Mouse (Mus musculus): ENCODE measurements at regions not wholly inside any gene's neighbourhood (a gene's known extent, or its start where the extent isn't known, plus 50 kb on each side); places are given as distances from the start of the nearest gene placed in this dataset.
A peak's percentile ranks its signal among the peaks of the same experiment; 100 is the strongest.

- WGBS, result 88% methylated on average over 11 of the region's 11 CpGs
Observed at GRCm38 (mm10) chr3:118046536-118046935, 177.8 kb upstream of the Snx7 start.

GRCm38 (mm10) chr3:118036501-118036900 is 167.8 kb upstream of the Snx7 start:
- no peak overlapping the region for H3K27ac ChIP-seq
- no peaks in the 10 kb centered on the region for H3K36me3 ChIP-seq
- H3K27me3 ChIP-seq (ENCODE audit: insufficient read depth, poor library complexity, severe bottlenecking), result no peaks in the 10 kb centered on the region
- H3K4me1 ChIP-seq, result no peaks in the 10 kb centered on the region
- no peak overlapping the region for H3K4me3 ChIP-seq
- H3K9me3 ChIP-seq, result no peaks in the 10 kb centered on the region
- no peak for DNase-seq (ENCODE audit: low spot score)
- 84% methylated on average over 7 of the region's 7 CpGs for WGBS

More at GRCm38 (mm10) chr3:118046536-118046935, 177.8 kb upstream of the Snx7 start:
- DNase-seq (ENCODE audit: low spot score), result no peak
- no peaks in the 10 kb centered on the region for H3K27me3 ChIP-seq (ENCODE audit: insufficient read depth, poor library complexity, severe bottlenecking)
- H3K27ac ChIP-seq, result no peak overlapping the region
- H3K4me3 ChIP-seq, result no peak overlapping the region
- H3K36me3 ChIP-seq, result no peaks in the 10 kb centered on the region
- no peaks in the 10 kb centered on the region for H3K9me3 ChIP-seq
- no peaks in the 10 kb centered on the region for H3K4me1 ChIP-seq

GRCm38 (mm10) chr3:117995401-117995800 is 126.7 kb upstream of the Snx7 start:
- Histone ChIP-seq H3K9me3 (no peaks in the 10 kb centered on the region), H3K27me3 (ENCODE audit: insufficient read depth, poor library complexity, severe bottlenecking) (no peaks in the 10 kb centered on the region)
- no peak for DNase-seq (ENCODE audit: low spot score)

GRCm38 (mm10) chr3:117994110-117994509 is 125.4 kb upstream of the Snx7 start:
- no peak overlapping the region for H3K4me3 ChIP-seq
- H3K27ac ChIP-seq, result no peak overlapping the region
- DNase-seq (ENCODE audit: low spot score), result no peak
- H3K27me3 ChIP-seq (ENCODE audit: insufficient read depth, poor library complexity, severe bottlenecking), result no peaks in the 10 kb centered on the region
- no peaks in the 10 kb centered on the region for H3K9me3 ChIP-seq
- H3K36me3 ChIP-seq, result no peaks in the 10 kb centered on the region
- peaks cover 2% of the 10 kb centered on the region; the same call in 1 of the 2 replicates for H3K4me1 ChIP-seq
- 70% methylated on average over 3 of the region's 3 CpGs for WGBS

More at GRCm38 (mm10) chr3:117995401-117995800, 126.7 kb upstream of the Snx7 start:
- H3K4me1 ChIP-seq, result no peaks in the 10 kb centered on the region
- no peak overlapping the region for H3K4me3 ChIP-seq
- no peak overlapping the region for H3K27ac ChIP-seq
- H3K36me3 ChIP-seq, result no peaks in the 10 kb centered on the region
- WGBS, result 75% methylated on average over 4 of the region's 4 CpGs

- H3K36me3 ChIP-seq, result no peaks in the 10 kb centered on the region
- peaks cover 12% of the 10 kb centered on the region for H3K4me1 ChIP-seq
- H3K27ac ChIP-seq, result no peak overlapping the region
- H3K4me3 ChIP-seq, result no peak overlapping the region
- WGBS, result 91% methylated on average over 2 of the region's 2 CpGs
- H3K9me3 ChIP-seq, result no peaks in the 10 kb centered on the region
- H3K27me3 ChIP-seq (ENCODE audit: insufficient read depth, poor library complexity, severe bottlenecking), result no peaks in the 10 kb centered on the region
- DNase-seq (ENCODE audit: low spot score), result no peak
Observed at GRCm38 (mm10) chr3:117990561-117990960, 121.8 kb upstream of the Snx7 start.

- H3K4me3 ChIP-seq, result peak overlapping the region; percentile 31; the same call in 1 of the 2 replicates
- H3K27ac ChIP-seq, result peak overlapping the region; percentile 62; the same call in 1 of the 2 replicates
- peak; percentile 76 for DNase-seq (ENCODE audit: low spot score)
- H3K36me3 ChIP-seq, result no peaks in the 10 kb centered on the region
- WGBS, result 20% methylated on average over 5 of the region's 5 CpGs
- no peaks in the 10 kb centered on the region for H3K9me3 ChIP-seq
- peaks cover 12% of the 10 kb centered on the region for H3K4me1 ChIP-seq
- no peaks in the 10 kb centered on the region for H3K27me3 ChIP-seq (ENCODE audit: insufficient read depth, poor library complexity, severe bottlenecking)
Observed at GRCm38 (mm10) chr3:117988443-117988842, 119.7 kb upstream of the Snx7 start.

- WGBS, result 67% methylated on average over 1 of the region's 1 CpGs
- Histone ChIP-seq H3K27me3 (ENCODE audit: insufficient read depth, poor library complexity, severe bottlenecking) (no peaks in the 10 kb centered on the region), H3K27ac (no peak overlapping the region), H3K36me3 (no peaks in the 10 kb centered on the region), H3K4me1 (no peaks in the 10 kb centered on the region), H3K9me3 (no peaks in the 10 kb centered on the region), H3K4me3 (no peak overlapping the region)
- DNase-seq (ENCODE audit: low spot score), result no peak
Observed at GRCm38 (mm10) chr3:117975638-117976037, 106.9 kb upstream of the Snx7 start.

GRCm38 (mm10) chr3:117968805-117969204 is 100.1 kb upstream of the Snx7 start:
- 83% methylated on average over 5 of the region's 5 CpGs for WGBS
- Histone ChIP-seq H3K27me3 (ENCODE audit: insufficient read depth, poor library complexity, severe bottlenecking) (no peaks in the 10 kb centered on the region), H3K4me1 (no peaks in the 10 kb centered on the region), H3K9me3 (no peaks in the 10 kb centered on the region), H3K4me3 (no peak overlapping the region), H3K27ac (no peak overlapping the region), H3K36me3 (no peaks in the 10 kb centered on the region)
- DNase-seq (ENCODE audit: low spot score), result no peak

- DNase-seq (ENCODE audit: low spot score), result no peak
- no peak overlapping the region for H3K4me3 ChIP-seq
- H3K27me3 ChIP-seq (ENCODE audit: insufficient read depth, poor library complexity, severe bottlenecking), result no peaks in the 10 kb centered on the region
- no peaks in the 10 kb centered on the region for H3K36me3 ChIP-seq
- no peak overlapping the region for H3K27ac ChIP-seq
- no peaks in the 10 kb centered on the region for H3K9me3 ChIP-seq
- no peaks in the 10 kb centered on the region for H3K4me1 ChIP-seq
Observed at GRCm38 (mm10) chr3:117938426-117938825, 69.7 kb upstream of the Snx7 start.

- Histone ChIP-seq H3K9me3 (no peaks in the 10 kb centered on the region), H3K4me3 (no peak overlapping the region), H3K4me1 (no peaks in the 10 kb centered on the region), H3K27ac (no peak overlapping the region), H3K36me3 (no peaks in the 10 kb centered on the region), H3K27me3 (ENCODE audit: insufficient read depth, poor library complexity, severe bottlenecking) (no peaks in the 10 kb centered on the region)
- WGBS, result 90% methylated on average over 1 of the region's 1 CpGs
- DNase-seq (ENCODE audit: low spot score), result no peak
Observed at GRCm38 (mm10) chr3:117927527-117927926, 58.8 kb upstream of the Snx7 start.
